Mouse (Mus musculus) monocyte, adult 59 days (primary cell): ENCODE measurements around the gene Arpc1a. TPM values are rescaled to one million over a fixed set of nuclear protein-coding genes. Genes with fewer than 3 reads are reported as not detected.

Experiments
- total RNA-seq, 2 experiments: library from RNA; stranded (reverse); gene quantifications; one replicate each; pipeline ENCODE4 v1.2.4; 2023

Gene Arpc1a
- 10 to 100 TPM; 82.2 to 82.9 TPM for total RNA-seq

DNA sequence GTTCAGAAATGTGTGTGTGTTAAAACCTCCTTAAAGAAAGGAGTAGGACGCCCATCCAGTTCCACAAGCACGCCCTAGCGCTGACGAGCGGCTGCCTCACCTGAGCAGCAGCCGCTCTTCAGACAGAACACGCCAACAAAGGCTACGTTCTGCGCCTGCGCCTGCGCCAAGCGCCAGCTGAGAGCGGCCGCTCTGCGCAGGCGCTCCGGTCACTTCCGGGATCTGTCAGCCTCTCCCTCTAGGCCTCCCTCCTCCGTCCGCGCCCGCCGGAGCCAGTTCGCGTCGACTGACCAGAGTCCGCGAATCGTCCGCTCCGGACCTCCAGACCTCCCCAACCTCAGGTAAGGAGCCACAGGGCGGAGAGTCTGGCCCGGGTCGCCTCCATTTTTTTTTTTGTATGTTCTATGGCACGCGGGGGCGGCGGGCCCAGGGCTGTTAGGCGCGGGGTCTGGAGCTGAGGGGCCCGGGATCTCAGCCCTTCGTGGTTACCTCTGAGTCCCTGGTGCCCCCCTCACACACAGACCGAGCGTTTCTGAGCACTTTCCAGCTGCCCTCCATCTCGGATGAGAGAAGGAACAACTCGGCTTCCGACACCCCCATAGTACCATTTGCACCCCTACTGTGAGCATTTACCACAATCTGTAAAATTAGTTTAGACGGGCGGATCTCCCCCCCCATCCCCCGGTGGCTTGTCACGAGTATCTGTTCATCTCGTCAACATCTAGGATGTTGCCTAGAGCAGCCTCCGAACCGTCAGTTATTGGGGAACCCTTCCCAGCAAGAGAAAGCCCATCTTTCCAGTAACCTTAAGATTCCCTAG lies at the start of gene Arpc1a, which contains the start of gene Kpna7:
Gene Arpc1a, plus strand, starts transcription at position 199 of the 820 bp plus-strand sequence.
Gene Kpna7, minus strand, starts transcription at position 399 of the 820 bp plus-strand sequence.

DNA sequence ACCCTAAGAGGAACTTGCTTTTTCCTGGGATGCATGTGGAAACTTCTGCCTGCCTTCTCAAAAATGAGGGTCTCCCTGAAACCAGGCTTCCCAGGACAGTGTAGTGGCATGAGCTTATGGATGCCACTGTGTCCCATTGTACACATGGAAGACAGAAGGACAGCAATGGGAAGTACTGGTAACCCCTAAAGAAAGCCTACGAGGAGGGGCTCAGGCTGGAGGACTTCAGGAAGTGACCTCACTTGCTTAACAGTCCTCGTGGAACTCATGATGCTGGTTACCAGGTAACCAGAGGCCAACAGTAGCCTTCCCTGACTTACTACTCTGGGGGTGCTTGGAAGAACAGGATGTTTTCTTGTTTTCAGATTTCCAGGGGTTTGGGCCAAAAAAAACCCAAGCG lies 40.9 kb upstream of the Arpc1a start, which contains the start of gene 1700018F24Rik:
Gene 1700018F24Rik, plus strand, starts transcription at position 301 of the 400 bp plus-strand sequence.

DNA sequence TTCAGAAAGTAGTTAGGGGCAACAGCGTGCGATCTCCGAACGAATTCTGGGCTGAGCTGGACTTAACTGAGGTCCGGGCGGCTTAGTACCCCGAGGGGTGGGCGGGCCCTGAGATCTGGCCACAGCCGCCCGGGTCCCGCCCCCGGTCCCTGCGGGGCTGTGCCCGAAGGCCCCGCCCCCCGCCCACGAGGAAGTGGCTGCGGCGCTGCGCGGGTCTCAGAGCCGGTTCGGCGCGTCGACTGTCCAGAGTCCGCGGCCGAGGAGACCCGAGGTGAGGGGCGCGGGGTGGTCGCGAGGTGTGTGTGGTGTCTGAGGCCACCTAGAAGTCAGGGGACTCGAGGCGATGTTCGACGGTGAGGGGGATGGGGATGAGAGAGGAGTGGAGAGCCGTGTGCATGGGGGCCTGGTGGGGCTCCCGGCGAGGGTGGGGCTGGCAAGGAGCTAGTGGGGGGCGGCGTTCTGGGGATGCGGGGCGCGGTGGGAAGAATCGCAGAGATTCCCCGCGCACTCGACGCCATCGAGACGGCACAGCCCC lies 30.5 kb downstream of the Arpc1a start, which contains the start of gene Arpc1b:
Gene Arpc1b, plus strand, starts transcription at position 145 of the 535 bp plus-strand sequence.

DNA sequence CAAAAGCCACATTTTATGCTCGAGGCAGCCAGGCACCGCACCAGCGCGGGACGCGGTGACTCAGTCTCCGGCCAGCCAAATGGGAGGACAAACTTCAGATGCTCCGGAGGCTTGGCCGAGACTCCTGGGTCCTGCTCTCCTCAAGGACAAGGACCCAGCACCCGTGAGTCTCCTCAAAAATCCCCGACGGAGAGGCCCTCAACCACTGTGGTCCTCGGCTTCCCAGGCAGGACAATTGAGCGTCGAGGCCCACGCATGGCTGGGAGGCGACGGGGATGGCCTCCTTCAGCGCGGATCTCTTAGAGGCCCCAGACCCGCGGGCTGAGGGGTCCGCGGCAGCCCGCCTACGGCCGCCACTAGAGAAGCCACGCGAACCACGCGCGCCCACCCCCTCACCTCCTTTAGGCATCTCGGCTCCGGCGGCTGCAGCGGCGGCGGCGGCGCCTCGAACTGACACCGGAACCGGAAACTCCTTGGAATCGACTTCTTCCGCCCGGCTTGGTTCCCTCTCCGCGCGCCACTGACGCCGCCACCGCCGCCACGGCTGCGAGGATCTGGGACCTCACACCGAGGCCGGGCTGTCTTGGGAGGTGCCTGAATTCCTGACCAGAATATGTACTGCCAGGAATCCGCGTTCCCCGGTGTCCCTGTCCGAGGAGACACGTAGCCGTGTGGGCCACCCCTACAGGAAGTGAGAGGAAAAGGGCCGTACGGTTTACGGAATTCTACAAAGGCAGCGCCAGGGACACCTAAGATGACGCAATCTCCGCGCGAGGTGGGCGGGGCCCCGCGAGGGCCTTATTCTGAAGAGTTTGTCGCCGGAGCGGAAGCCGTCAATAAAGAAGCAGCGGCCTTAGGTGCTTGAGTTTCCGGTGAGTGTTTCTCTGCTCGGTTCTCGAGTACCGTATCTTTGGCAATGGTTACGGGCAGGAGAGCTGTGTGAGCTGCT lies 56.2 kb downstream of the Arpc1a start, which contains the start of the genes Pdap1 and Bud31:
Gene Pdap1, minus strand, starts transcription at position 668 of the 949 bp plus-strand sequence.
Gene Bud31, plus strand, starts transcription at position 792 of the 949 bp plus-strand sequence.

Other genes with a start within 250 kb of the Arpc1a start
- 10 to 100 TPM; 20.4 to 24.0 TPM for gene Smurf1, start 118.0 kb upstream of the Arpc1a start, total RNA-seq
- not detected for gene Gm4871, start 51.1 kb upstream of the Arpc1a start, total RNA-seq
- gene 1700018F24Rik, start 40.8 kb upstream of the Arpc1a start, total RNA-seq, result not detected
- not detected for gene Kpna7, start 200 bp downstream of the Arpc1a start, total RNA-seq
- gene Arpc1b, start 30.4 kb downstream of the Arpc1a start, total RNA-seq, result 1,000 to 10,000 TPM; 1,041 to 1,090 TPM
- gene Pdap1, start 56.4 kb downstream of the Arpc1a start, total RNA-seq, result 10 to 100 TPM; 31.8 to 52.5 TPM
- 100 to 1,000 TPM; 107 to 112 TPM for gene Bud31, start 56.5 kb downstream of the Arpc1a start, total RNA-seq
- gene Ptcd1, start 83.3 kb downstream of the Arpc1a start, total RNA-seq, result 10 to 100 TPM; 12.3 to 14.1 TPM
- 10 to 100 TPM; 33.2 to 38.2 TPM for gene Cpsf4, start 83.4 kb downstream of the Arpc1a start, total RNA-seq
- 100 to 1,000 TPM; 111 to 147 TPM for gene Atp5j2, start 108.2 kb downstream of the Arpc1a start, total RNA-seq
- gene Zkscan14, start 118.0 kb downstream of the Arpc1a start, total RNA-seq, result 10 to 100 TPM; 18.3 to 21.6 TPM
- 1 to 10 TPM; 5.4 to 5.9 TPM for gene Zkscan5, start 120.7 kb downstream of the Arpc1a start, total RNA-seq
- gene Zfp655, start 147.9 kb downstream of the Arpc1a start, total RNA-seq, result 100 to 1,000 TPM; 103 to 118 TPM
- gene Zscan25, start 196.7 kb downstream of the Arpc1a start, total RNA-seq, result 10 to 100 TPM; 14.0 to 18.3 TPM